Mouse (Mus musculus) MN1 (cell line): ENCODE measurements around the gene Siah1a.

Experiments
- DNase-seq: peaks from one replicate; pipeline ENCODE4 v3.0.0-alpha.2; 2016; ENCODE audit warnings: low spot score

Gene Siah1a

GRCm38 (mm10) chr8:86744313-86745220 is 1.2 kb downstream of the Siah1a start:
- no peak for DNase-seq

GRCm38 (mm10) chr8:86742605-86743345 is 3.0 kb downstream of the Siah1a start:
- DNase-seq: no peak

GRCm38 (mm10) chr8:86741627-86742026 is 4.1 kb downstream of the Siah1a start:
- no peak for DNase-seq

- DNase-seq: no peak
Measured at GRCm38 (mm10) chr8:86740899-86741298, 4.8 kb downstream of the Siah1a start.

- DNase-seq: no peak
Measured at GRCm38 (mm10) chr8:86735446-86736111, 10.2 kb downstream of the Siah1a start.

GRCm38 (mm10) chr8:86734954-86735353 is 10.8 kb downstream of the Siah1a start:
- DNase-seq: no peak

- DNase-seq: no peak
Measured at GRCm38 (mm10) chr8:86734171-86734570, 11.6 kb downstream of the Siah1a start.

- DNase-seq: no peak
Measured at GRCm38 (mm10) chr8:86730860-86731259, 14.9 kb downstream of the Siah1a start.

GRCm38 (mm10) chr8:86730303-86730702 is 15.4 kb downstream of the Siah1a start:
- DNase-seq: no peak

- DNase-seq: no peak
Measured at GRCm38 (mm10) chr8:86728224-86728950, 17.3 kb downstream of the Siah1a start.

GRCm38 (mm10) chr8:86726959-86727358 is 18.8 kb downstream of the Siah1a start:
- DNase-seq: no peak

GRCm38 (mm10) chr8:86721490-86721889 is 24.2 kb downstream of the Siah1a start:
- DNase-seq: no peak

- no peak for DNase-seq
Measured at GRCm38 (mm10) chr8:86720756-86721459, 24.8 kb downstream of the Siah1a start.

- DNase-seq: no peak
Measured at GRCm38 (mm10) chr8:86719368-86719767, 26.4 kb downstream of the Siah1a start.

- no peak for DNase-seq
Measured at GRCm38 (mm10) chr8:86718332-86718994, 27.3 kb downstream of the Siah1a start.

GRCm38 (mm10) chr8:86713407-86714188 is 32.1 kb downstream of the Siah1a start:
- DNase-seq: no peak

GRCm38 (mm10) chr8:86712594-86712993 is 33.1 kb downstream of the Siah1a start:
- DNase-seq: no peak

GRCm38 (mm10) chr8:86707873-86708272 is 37.9 kb downstream of the Siah1a start:
- no peak for DNase-seq

GRCm38 (mm10) chr8:86706756-86707155 is 39.0 kb downstream of the Siah1a start:
- no peak for DNase-seq

GRCm38 (mm10) chr8:86705317-86705716 is 40.4 kb downstream of the Siah1a start:
- DNase-seq: no peak
